Mouse (Mus musculus) adrenal gland, adult 2 months (tissue): ENCODE measurements at regions not wholly inside any gene's neighbourhood (a gene's known extent, or its start where the extent isn't known, plus 50 kb on each side); places are given as distances from the start of the nearest gene placed in this dataset.

Experiments used
- DNase-seq: peaks from one replicate; pipeline ENCODE4 v3.0.0; 2021

DNA sequence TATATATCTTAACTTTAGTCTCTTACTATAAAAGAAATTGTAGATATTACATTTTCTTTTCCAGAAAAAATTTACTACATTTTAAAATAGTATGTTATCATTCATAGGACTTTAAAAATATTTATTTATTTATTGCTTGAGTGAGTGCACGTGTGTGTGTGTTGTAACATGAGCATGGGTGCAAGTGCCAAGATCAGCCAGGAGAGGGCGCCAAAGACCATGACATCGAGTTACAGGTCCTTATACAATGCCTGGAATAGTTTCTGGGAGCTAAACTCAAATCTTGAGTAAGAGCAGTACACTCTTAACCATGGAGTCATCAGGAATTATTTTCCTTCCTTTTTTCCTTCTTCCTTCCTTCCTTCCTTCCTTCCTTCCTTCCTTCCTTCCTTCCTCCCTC lies 185.4 kb upstream of the Mageb4 start:
- DNase-seq: peak; percentile 18
